Mouse (Mus musculus): ENCODE data around the gene Ctla4. TPM values are rescaled to one million over a fixed set of nuclear protein-coding genes. Genes with fewer than 3 reads are reported as not detected.

Ctla4 gene
- total and polyA plus RNA-seq, 3 experiments = not detected

DNA sequence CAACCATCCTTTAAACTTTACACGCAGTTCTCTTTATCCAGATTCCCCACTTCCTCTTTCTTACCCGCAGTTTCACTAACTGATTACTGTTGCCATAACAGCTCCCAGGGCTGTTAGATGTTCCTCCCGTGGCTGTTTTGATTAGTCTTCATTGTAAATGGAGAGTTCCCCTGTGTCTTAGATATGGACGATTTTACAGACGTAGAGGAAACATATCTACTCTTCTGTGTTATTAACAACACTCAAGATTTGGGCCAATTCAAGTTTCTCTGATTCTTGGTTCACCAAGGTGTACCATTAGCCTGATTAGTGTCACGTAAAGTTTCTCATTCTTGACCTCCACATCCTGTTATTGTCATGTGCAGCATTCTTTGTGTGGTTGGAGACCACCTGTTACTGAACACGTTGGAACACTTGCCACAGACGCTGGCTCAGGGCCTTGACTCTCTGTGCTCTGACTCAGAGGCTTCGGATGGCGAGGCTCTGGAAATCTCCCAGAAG is 29.5 kb downstream of the Ctla4 start:
- peak; percentile 75 for DNase-seq (ENCODE audit: low read depth, low spot score)
- peaks cover 2 to 4% of the 10 kb centered on the region in 2 experiments; a peak in 1 of 4 replicates for H3K4me1 ChIP-seq (ENCODE audit: control insufficient read depth in 1 of 2, insufficient read depth in 2 of 2, low read length in 2 of 2)

GRCm38 (mm10) chr1:60920493-60921355 is 33.9 kb downstream of the Ctla4 start:
- peaks cover 0 to 3% of the 10 kb centered on the region in 2 experiments; a peak in 2 of 4 replicates for H3K36me3 ChIP-seq (ENCODE audit: control insufficient read depth in 1 of 2, insufficient read depth in 2 of 2, low read length in 2 of 2)
- no peaks in the 10 kb centered on the region for H3K9me3 ChIP-seq (replicated peaks; ENCODE audit: insufficient read depth, low read length)
- no peaks in the 10 kb centered on the region for H3K79me2 ChIP-seq (ENCODE audit: control insufficient read depth, insufficient read depth, low read length, poor library complexity)
- no peak overlapping the region for H3K9ac ChIP-seq (ENCODE audit: control insufficient read depth, low read depth, low read length, poor library complexity, severe bottlenecking)
- no peak overlapping the region for H3K4me3 ChIP-seq (ENCODE audit: control insufficient read depth in 1 of 2, insufficient read depth in 1 of 2, low read depth in 2 of 2, low read length in 2 of 2)
- no peak for TF ChIP-seq UBTF (IDR thresholded peaks at IDR 0.05; ENCODE audit: borderline replicate concordance, insufficient read depth, low read depth, low read length)
- TF ChIP-seq ZMIZ1 (IDR thresholded peaks at IDR 0.05; ENCODE audit: low read depth, low read length) = no peak
- no peak for TF ChIP-seq GATA1 (IDR thresholded peaks at IDR 0.05; ENCODE audit: low read depth, low read length)
- TF ChIP-seq SMC3 (IDR thresholded peaks at IDR 0.05; ENCODE audit: low read depth, low read length) = no peak
- no peak for DNase-seq (ENCODE audit: low read depth, low spot score)
- no peak overlapping the region for H3K27ac ChIP-seq (ENCODE audit: control insufficient read depth, low read depth, low read length)
- no peaks in the 10 kb centered on the region for H3K27me3 ChIP-seq (ENCODE audit: control insufficient read depth in 1 of 2, insufficient read depth in 2 of 2, low read length in 2 of 2)
- peaks cover 2 to 4% of the 10 kb centered on the region in 2 experiments; a peak in 1 of 4 replicates for H3K4me1 ChIP-seq (ENCODE audit: control insufficient read depth in 1 of 2, insufficient read depth in 2 of 2, low read length in 2 of 2)

More for the DNA sequence above, 29.5 kb downstream of the Ctla4 start:
- Histone ChIP-seq H3K4me3 (ENCODE audit: control insufficient read depth in 1 of 2, insufficient read depth in 1 of 2, low read depth in 2 of 2, low read length in 2 of 2) (no peak overlapping the region), H3K27ac (ENCODE audit: control insufficient read depth, low read depth, low read length) (no peak overlapping the region), H3K27me3 (ENCODE audit: control insufficient read depth in 1 of 2, insufficient read depth in 2 of 2, low read length in 2 of 2) (no peaks in the 10 kb centered on the region; a peak in 1 of 4 replicates), H3K36me3 (ENCODE audit: control insufficient read depth in 1 of 2, insufficient read depth in 2 of 2, low read length in 2 of 2) (peaks cover 0 to 3% of the 10 kb centered on the region in 2 experiments; a peak in 2 of 4 replicates), H3K79me2 (ENCODE audit: control insufficient read depth, insufficient read depth, low read length, poor library complexity) (no peaks in the 10 kb centered on the region), H3K9me3 (replicated peaks; ENCODE audit: insufficient read depth, low read length) (no peaks in the 10 kb centered on the region), H3K9ac (ENCODE audit: control insufficient read depth, low read depth, low read length, poor library complexity, severe bottlenecking) (no peak overlapping the region)
- TF ChIP-seq ELF1 (IDR thresholded peaks at IDR 0.05; ENCODE audit: low read depth, low read length) (0 out of 2 replicates have a peak, but pooled peaks have one; percentile 16), MXI1 (IDR thresholded peaks at IDR 0.05; ENCODE audit: low read depth, low read length) (peak; percentile 38; the same call in 1 of the 2 replicates), POLR2A (IDR thresholded peaks at IDR 0.05; ENCODE audit: control insufficient read depth in 1 of 2, insufficient read depth in 1 of 2, low read depth in 1 of 2, low read length in 2 of 2, poor library complexity in 1 of 2) (no peak), HCFC1 (IDR thresholded peaks at IDR 0.05; ENCODE audit: low read depth, low read length) (no peak), MYB (IDR thresholded peaks at IDR 0.05; ENCODE audit: low read depth, low read length) (0 out of 2 replicates have a peak, but pooled peaks have one; percentile 55), RCOR1 (IDR thresholded peaks at IDR 0.05; ENCODE audit: low read depth, low read length) (peak; percentile 86), ETS1 (IDR thresholded peaks at IDR 0.05; ENCODE audit: low read depth, low read length) (peak; percentile 41), GATA1 (IDR thresholded peaks at IDR 0.05; ENCODE audit: low read depth, low read length) (peak; percentile 68), EP300 (IDR thresholded peaks at IDR 0.05; ENCODE audit: low read depth in 1 of 2, low read length in 2 of 2) (peak; percentile 72), BHLHE40 (IDR thresholded peaks at IDR 0.05; ENCODE audit: borderline replicate concordance, low read depth, low read length) (peak; percentile 26; the same call in 1 of the 2 replicates)
